Mouse (Mus musculus) hindbrain, embryonic 10.5 days (tissue): Measurements from ENCODE around the gene Plpp3. TPM values are rescaled to one million over a fixed set of nuclear protein-coding genes. Genes with fewer than 3 reads are reported as not detected.
"Not testable (repeated sequence)": the region's sequence is repeated elsewhere in the genome, so short reads cannot be mapped to it uniquely, and the experiment has no call there.

ENCODE experiments used
- DNase-seq: peaks from one replicate; pipeline ENCODE4 v3.0.0-alpha.2; 2017; ENCODE audit warnings: low spot score
- H3K27ac ChIP-seq: fragments of 300-500 bp; sonication (generic); 2 replicates; pipeline ENCODE4 v1.5.1; 2016; ENCODE audit warnings: mild to moderate bottlenecking, moderate library complexity
- H3K27me3 ChIP-seq: fragments of 300-500 bp; sonication (generic); 2 replicates; pipeline ENCODE4 v1.6.1; 2016; ENCODE audit warnings: mild to moderate bottlenecking; ENCODE audit not compliant: poor library complexity, insufficient read depth, severe bottlenecking
- H3K36me3 ChIP-seq: fragments of 300-500 bp; sonication (generic); 2 replicates; pipeline ENCODE4 v1.6.1; 2016; ENCODE audit warnings: mild to moderate bottlenecking, moderate library complexity
- H3K4me1 ChIP-seq: fragments of 300-500 bp; sonication (generic); replicated peaks from 2 replicates; pipeline ENCODE4 v1.6.1; 2016; ENCODE audit warnings: mild to moderate bottlenecking
- H3K4me3 ChIP-seq: fragments of 300-500 bp; sonication (generic); 2 replicates; pipeline ENCODE4 v1.5.1; 2016; ENCODE audit warnings: mild to moderate bottlenecking, moderate library complexity
- H3K9me3 ChIP-seq: fragments of 300-500 bp; sonication (generic); 2 replicates; pipeline ENCODE4 v1.6.1; 2016; ENCODE audit warnings: mild to moderate bottlenecking, moderate library complexity
- WGBS: fragments of 180-500 bp; shearing (Covaris S2); methylation state at CpG from one replicate; pipeline ENCODE4 v1.1.7; 2016; 5-methylcytosine and 5-hydroxymethylcytosine counted together
- polyA plus RNA-seq: library from polyadenylated mRNA; unstranded; fragments of >200 nt; fragmentation: Nextera tagmentation; extraction: Ambion mirVana; gene quantifications from 2 replicates; pipeline ENCODE4 v1.2.1, GENCODE M21; 2016

Plpp3 gene
- polyA plus RNA-seq, 1 experiment from 2014 or later: 63.8 TPM

DNA sequence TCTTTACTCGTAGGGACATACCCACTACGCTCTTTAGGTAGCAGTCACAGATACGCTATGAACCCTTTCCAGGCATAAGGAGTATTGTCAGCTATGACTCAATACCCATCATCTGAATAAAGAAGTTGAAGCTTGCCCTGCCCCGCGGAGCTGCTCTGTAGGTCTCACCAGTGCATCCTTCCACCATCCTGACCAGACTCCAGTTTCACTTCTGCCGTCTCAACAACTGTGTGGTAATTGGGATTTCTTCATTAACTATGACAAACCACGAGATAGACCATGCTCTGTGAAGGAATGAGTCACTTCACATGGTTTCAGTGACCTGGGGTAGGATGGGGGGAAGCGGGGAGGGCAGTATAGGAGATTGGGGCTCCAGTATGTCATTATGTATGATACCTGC is 106.5 kb downstream of the Plpp3 start:
- peaks cover 3% of the 10 kb centered on the region; the same call in 1 of the 2 replicates for H3K4me1 ChIP-seq
- H3K4me3 ChIP-seq: no peak overlapping the region
- no peak overlapping the region for H3K27ac ChIP-seq
- no peaks in the 10 kb centered on the region for H3K27me3 ChIP-seq
- 94% methylated on average over 8 of the region's 8 CpGs for WGBS
- no peaks in the 10 kb centered on the region for H3K9me3 ChIP-seq
- no peaks in the 10 kb centered on the region for H3K36me3 ChIP-seq
- no peak for DNase-seq

DNA sequence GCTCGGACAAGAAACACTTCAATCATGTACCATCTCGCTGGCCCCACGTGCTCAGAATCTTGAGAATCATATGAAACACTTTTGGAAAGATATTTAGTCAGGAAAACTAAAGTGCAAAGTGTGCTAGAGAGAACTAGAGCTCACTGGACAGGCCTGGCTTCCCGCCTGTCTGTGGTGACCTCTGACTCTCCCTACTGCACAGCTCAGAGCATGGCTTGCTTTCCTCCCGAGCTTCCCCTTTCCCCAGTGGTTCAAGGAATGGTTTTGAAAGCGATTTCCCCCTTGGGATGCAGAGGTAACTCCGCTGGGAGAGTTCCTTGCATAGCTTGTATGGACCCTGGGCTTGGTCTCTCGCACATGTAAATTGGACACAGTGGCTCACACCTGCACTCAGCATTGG is 107.9 kb downstream of the Plpp3 start:
- no peak overlapping the region for H3K4me3 ChIP-seq
- peaks cover 3% of the 10 kb centered on the region; the same call in 1 of the 2 replicates for H3K4me1 ChIP-seq
- DNase-seq: no peak
- H3K27ac ChIP-seq: no peak overlapping the region
- 81% methylated on average over 8 of the region's 8 CpGs for WGBS
- no peaks in the 10 kb centered on the region for H3K27me3 ChIP-seq
- no peaks in the 10 kb centered on the region for H3K36me3 ChIP-seq
- H3K9me3 ChIP-seq: no peaks in the 10 kb centered on the region

DNA sequence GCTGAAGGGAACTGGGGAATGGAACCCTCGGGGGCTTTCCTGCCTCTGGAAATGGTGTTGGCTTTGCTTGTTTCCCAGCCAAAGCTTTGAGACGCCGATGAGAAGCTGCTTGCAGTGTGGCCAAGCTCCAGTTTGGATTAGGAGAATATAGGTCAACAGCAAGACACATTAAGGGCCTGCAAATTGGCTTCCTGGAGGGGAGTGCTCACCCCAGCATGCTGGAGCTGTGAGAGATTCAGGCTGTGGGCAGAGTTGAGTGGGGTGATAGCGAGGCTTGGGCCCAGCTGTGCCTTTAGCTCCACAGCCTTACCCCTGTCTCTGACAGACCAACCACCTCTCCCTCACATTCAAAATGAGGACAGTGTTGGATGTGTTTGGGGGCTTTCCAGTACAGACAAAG is 108.5 kb downstream of the Plpp3 start:
- Histone ChIP-seq H3K27ac (no peak overlapping the region), H3K27me3 (no peaks in the 10 kb centered on the region), H3K4me3 (no peak overlapping the region), H3K36me3 (no peaks in the 10 kb centered on the region), H3K4me1 (peaks cover 3% of the 10 kb centered on the region; the same call in 1 of the 2 replicates), H3K9me3 (no peaks in the 10 kb centered on the region)
- 84% methylated on average over 4 of the region's 4 CpGs for WGBS
- DNase-seq: no peak

DNA sequence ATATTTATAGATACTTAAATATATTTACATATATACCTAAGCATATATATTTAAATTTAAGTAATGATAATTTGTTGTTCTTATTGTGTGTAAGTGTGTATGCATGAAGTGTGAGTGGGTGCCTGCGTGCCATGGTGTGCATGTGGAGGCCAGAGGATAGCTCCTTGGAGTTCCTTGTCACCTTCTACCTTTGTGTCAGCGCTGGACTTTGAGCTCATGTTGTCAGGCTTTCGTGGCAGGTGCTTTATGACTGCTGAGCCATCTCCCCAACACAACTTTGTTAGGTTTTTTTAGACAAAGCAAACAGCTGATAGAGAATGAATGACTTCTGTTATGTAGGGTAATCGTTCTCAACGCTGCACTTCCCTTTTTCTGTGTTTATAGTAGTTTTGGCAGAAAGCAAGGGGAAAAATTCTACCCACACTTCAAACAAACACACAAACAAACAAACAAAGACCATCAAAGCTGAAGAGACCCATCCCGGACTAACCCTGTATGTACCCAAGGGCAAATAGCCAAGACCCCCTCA is 111.1 kb downstream of the Plpp3 start:
- no peak overlapping the region for H3K27ac ChIP-seq
- no peaks in the 10 kb centered on the region for H3K4me1 ChIP-seq
- no peak for DNase-seq
- no peaks in the 10 kb centered on the region for H3K9me3 ChIP-seq
- H3K4me3 ChIP-seq: no peak overlapping the region
- 89% methylated on average over 6 of the region's 6 CpGs for WGBS
- no peaks in the 10 kb centered on the region for H3K27me3 ChIP-seq
- H3K36me3 ChIP-seq: no peaks in the 10 kb centered on the region

DNA sequence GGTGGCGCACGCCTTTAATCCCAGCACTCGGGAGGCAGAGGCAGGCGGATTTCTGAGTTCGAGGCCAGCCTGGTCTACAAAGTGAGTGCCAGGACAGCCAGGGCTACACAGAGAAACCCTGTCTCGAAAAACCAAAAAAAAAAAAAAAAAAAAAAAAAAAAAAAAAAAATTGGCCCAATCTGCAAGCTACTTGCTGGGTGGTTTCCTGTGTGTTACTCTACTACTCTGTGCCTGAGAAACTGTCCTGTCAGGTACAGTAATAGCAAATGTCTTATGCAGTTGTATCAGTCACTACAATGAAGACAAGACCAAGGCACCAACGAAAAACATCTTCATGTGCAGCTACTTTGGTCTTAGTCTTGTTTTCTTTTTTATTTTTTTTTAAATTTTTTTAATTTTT is 112.3 kb downstream of the Plpp3 start:
- DNase-seq, H3K36me3 ChIP-seq, H3K9me3 ChIP-seq, H3K27ac ChIP-seq, H3K4me3 ChIP-seq, H3K4me1 ChIP-seq, H3K27me3 ChIP-seq: not testable (repeated sequence)
- 96% methylated on average over 6 of the region's 7 CpGs for WGBS

DNA sequence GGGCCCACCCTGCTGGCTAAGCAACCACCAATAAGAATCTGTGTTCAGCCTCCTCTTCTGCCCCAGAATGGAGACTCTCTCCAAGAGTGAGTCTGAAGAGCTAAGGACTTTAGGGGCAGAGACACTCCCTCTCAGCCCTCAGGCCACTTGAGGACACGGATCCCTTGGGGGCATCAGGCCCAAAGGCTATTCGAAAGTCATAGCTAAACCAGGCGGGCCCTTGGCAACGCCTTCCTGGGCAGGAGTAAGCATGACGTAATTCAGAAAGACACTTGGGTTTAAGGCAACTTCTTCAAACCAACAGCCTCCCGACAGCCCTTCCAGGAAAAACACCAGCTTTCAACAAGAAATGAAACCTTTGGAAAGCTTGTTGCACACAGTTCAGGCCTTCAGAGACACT is 114.0 kb downstream of the Plpp3 start:
- DNase-seq: no peak

DNA sequence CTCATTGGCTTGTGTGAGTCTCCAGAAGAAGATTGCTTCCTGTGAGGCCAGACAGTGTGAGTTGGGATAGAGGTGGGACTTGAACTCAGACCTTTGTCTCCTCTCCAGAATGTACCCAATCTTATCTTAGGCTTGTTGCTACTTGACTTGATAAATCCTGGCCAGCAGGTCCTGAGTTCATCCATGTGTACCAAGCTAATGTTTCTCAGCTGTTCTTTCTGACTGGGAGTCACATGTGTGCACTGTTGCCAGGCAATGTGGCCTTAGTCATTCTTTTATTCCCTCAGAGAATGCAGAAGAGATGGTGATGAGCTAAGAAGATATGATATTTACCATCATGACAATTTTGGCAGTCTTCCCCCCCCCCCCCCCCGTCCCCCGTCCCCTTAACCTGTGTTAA is 115.9 kb downstream of the Plpp3 start:
- no peaks in the 10 kb centered on the region for H3K27me3 ChIP-seq
- DNase-seq: no peak
- no peak overlapping the region for H3K27ac ChIP-seq
- H3K4me1 ChIP-seq: peaks cover 25% of the 10 kb centered on the region
- no peaks in the 10 kb centered on the region for H3K9me3 ChIP-seq
- H3K4me3 ChIP-seq: no peak overlapping the region
- 91% methylated on average over 2 of the region's 2 CpGs for WGBS
- H3K36me3 ChIP-seq: no peaks in the 10 kb centered on the region

More for the DNA sequence above, 114.0 kb downstream of the Plpp3 start:
- Histone ChIP-seq H3K27ac (no peak overlapping the region), H3K4me1 (peaks cover 11% of the 10 kb centered on the region), H3K9me3 (no peaks in the 10 kb centered on the region), H3K36me3 (no peaks in the 10 kb centered on the region), H3K4me3 (no peak overlapping the region), H3K27me3 (no peaks in the 10 kb centered on the region)
- WGBS: 89% methylated on average over 6 of the region's 6 CpGs

DNA sequence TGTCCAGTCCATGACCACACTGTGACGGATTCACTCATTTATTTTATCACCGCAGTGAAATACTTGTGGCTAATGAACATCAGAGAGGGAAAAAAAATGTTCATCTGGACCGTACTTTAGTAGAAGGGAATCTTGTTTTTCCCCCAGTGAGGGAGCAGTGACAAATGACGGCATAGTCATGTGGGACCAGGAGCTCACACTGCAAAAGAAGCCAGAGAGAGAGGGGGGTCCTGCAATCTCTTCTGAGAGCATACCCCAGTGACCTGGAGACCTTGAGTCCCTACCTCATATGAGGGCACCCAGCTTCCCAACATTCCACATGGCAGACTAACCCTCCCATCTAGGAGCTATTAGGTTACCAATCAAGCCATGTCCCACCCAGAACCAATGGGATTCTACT is 116.3 kb downstream of the Plpp3 start:
- Histone ChIP-seq H3K9me3 (no peaks in the 10 kb centered on the region), H3K4me3 (no peak overlapping the region), H3K27me3 (no peaks in the 10 kb centered on the region), H3K36me3 (no peaks in the 10 kb centered on the region), H3K4me1 (peaks cover 27% of the 10 kb centered on the region), H3K27ac (no peak overlapping the region)
- no peak for DNase-seq
- WGBS: 92% methylated on average over 4 of the region's 4 CpGs

DNA sequence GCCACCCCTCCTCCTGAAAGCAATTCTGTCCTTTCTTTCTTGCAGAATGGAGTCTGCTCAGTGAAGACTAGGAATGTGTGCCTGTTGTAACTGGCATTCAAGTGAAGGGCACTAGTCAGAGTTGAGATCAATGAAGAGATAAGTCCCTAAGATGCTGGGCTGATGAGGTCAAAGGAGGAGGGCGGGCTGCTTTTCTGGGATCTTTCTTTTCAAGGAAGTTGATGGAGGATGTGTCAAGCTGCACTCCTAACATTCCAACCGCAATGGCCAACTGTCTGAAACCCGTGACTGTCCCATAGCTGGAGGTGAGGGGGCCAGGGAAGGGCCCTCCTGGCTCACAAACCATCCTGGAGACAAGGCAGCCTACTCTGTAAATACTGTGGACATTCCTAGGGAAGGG is 118.5 kb downstream of the Plpp3 start:
- Histone ChIP-seq H3K4me1 (peaks cover 38% of the 10 kb centered on the region), H3K27ac (peak overlapping the region; percentile 70), H3K36me3 (no peaks in the 10 kb centered on the region), H3K4me3 (no peak overlapping the region), H3K9me3 (no peaks in the 10 kb centered on the region), H3K27me3 (no peaks in the 10 kb centered on the region)
- DNase-seq: no peak
- WGBS: 43% methylated on average over 3 of the region's 3 CpGs

DNA sequence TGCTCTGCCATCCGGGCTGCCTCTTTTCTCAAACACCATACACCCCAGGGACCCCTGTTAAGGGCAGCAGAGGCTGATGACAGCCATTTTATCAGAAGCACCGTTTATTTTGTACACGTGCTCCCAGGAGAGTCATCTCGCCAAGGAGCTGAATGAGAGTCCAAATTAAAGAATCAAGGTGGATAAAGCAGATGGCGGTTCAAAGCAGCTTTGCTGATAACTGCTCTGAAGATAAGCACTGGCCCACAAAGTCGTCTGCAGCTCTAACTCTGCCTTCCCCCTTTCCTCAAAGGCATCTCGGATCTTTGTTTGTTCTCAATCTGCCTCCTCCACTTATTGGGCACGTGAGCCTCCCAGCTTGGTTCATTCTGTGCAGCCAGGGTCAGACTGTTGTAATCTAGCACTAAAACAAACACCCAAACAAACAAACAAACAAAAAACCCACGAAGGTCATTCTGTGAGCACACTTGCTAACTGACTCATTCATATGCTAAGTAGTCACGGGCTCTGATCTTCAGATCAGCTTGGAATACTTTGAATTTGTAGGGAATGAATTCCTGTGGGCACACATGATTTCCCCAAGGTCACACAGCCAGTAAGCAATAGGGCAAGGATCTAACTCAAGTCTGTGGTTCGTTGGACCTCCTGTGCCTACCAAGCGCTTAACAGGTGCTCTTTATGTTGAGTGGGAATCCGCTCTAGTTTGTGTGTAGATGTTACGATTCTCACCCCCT is 119.1 kb downstream of the Plpp3 start:
- Histone ChIP-seq H3K9me3 (no peaks in the 10 kb centered on the region), H3K36me3 (no peaks in the 10 kb centered on the region), H3K27ac (peak overlapping the region; percentile 70), H3K27me3 (no peaks in the 10 kb centered on the region), H3K4me3 (no peak overlapping the region), H3K4me1 (peaks cover 43% of the 10 kb centered on the region)
- DNase-seq: no peak
- WGBS: 42% methylated on average over 14 of the region's 14 CpGs

DNA sequence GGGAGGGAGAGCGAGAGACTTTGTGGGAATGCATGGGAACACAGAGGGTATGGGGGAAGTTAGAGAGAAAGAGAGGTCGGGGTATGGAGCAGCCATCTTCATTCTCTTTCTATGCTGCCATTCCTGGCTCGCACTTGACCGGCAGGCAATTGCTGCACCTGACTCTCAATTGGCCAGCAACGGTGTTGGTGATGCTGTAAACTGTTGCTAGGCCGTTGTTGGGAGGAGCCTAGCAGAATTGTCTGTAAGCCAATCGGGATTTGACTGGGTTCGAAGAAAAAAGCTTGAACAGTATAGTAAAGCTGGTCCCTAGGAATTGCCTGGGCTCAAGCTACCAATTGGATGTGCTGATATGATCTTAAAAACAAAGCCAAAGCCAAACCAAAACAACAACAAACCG is 121.0 kb downstream of the Plpp3 start:
- no peak overlapping the region for H3K27ac ChIP-seq
- WGBS: 72% methylated on average over 9 of the region's 9 CpGs

DNA sequence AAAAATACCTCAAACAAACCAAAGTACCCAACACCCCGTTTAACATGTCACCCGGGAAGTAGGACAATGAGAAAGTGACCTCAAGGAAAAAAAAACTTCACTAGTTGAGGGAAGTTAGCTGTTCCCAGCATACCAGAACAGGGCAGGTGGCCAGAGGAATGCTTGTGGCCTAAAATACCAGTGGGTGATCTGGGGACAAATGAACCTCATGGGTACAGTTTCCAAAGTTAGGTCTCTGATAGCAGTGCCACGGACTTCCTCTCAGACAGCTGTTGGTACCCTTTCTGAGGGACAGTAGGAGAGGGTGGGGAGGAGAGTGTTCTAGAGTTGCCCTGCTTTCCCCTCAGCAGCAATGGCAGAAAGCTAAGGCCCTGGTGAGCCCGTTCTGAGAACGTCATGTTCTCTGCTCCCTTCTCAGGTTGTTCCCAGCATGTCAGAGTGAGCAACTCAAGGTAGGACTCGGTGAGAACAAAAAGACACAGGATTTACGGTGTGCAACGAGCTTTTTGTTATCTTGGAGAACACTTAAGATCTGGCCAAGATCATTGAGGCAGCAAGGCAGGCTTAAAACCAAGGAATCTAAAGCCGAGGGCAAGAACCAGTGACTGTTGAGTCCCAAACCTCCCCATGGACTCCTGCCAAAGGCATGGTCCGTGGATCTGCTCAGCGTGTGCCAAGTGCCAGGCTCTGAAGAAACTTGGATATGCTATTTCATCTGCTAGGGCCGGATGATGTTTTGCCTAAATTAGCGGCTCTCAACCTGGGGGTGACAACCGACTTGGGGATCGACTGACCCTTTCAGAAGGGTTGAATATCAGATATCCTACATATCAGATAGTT is 121.6 kb downstream of the Plpp3 start:
- Histone ChIP-seq H3K36me3 (no peaks in the 10 kb centered on the region), H3K4me1 (peaks cover 69% of the 10 kb centered on the region), H3K9me3 (no peaks in the 10 kb centered on the region), H3K4me3 (no peak overlapping the region), H3K27ac (0 out of 2 replicates have a peak overlapping the region, but pooled peaks have one; percentile 9), H3K27me3 (0 out of 2 replicates have a peak, but pooled peaks cover under 1% of the 10 kb centered on the region)
- WGBS: 92% methylated on average over 15 of the region's 15 CpGs
- no peak for DNase-seq

More for the DNA sequence above, 121.0 kb downstream of the Plpp3 start:
- H3K9me3 ChIP-seq: no peaks in the 10 kb centered on the region
- no peak overlapping the region for H3K4me3 ChIP-seq
- no peaks in the 10 kb centered on the region for H3K36me3 ChIP-seq
- peaks cover 62% of the 10 kb centered on the region for H3K4me1 ChIP-seq
- H3K27me3 ChIP-seq: no peaks in the 10 kb centered on the region
- DNase-seq: no peak

DNA sequence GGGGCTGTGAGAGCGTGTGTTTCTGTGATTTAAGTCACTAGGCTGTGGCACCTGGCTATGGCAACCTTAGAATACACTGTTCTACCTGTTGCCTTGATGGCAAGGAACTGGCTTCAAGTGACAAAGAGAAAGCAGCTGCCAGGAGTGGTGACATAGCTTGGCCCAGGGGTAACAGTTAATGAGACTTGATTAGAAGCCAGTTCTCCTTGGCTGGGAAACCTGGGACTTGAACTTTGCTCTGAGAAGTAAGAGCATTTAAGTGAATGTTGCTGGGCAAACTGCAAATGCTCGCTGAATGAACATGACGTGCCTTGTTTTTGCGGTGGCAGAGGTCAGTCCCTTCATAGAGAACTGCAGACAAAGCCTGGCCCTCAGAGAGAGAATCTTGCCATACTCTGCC is 122.7 kb downstream of the Plpp3 start:
- peaks cover 71% of the 10 kb centered on the region for H3K4me1 ChIP-seq
- WGBS: 65% methylated on average over 4 of the region's 4 CpGs

More for the DNA sequence above, 122.7 kb downstream of the Plpp3 start:
- Histone ChIP-seq H3K27me3 (0 out of 2 replicates have a peak, but pooled peaks cover 3% of the 10 kb centered on the region), H3K36me3 (no peaks in the 10 kb centered on the region), H3K4me3 (no peak overlapping the region), H3K9me3 (no peaks in the 10 kb centered on the region), H3K27ac (peak overlapping the region; percentile 59)
- DNase-seq: no peak
